Mouse (Mus musculus) kidney, adult 2 months (tissue): Measurements from ENCODE around the gene Alpk3.

Experiments used
- CTCF ChIP-seq: fragments of 200-500 bp; conservative IDR thresholded peaks from 2 replicates; pipeline ENCODE4 v1.5.1; 2011; ENCODE audit warnings: low read depth, mild to moderate bottlenecking, control low read depth, low read length, moderate library complexity, mixed read lengths; ENCODE audit not compliant: insufficient read depth, insufficient read length
- POLR2A ChIP-seq: fragments of 200-500 bp; IDR thresholded peaks from one replicate; pipeline ENCODE4 v1.6.1; 2011; ENCODE audit warnings: low read depth, low read length, control low read depth

DNA sequence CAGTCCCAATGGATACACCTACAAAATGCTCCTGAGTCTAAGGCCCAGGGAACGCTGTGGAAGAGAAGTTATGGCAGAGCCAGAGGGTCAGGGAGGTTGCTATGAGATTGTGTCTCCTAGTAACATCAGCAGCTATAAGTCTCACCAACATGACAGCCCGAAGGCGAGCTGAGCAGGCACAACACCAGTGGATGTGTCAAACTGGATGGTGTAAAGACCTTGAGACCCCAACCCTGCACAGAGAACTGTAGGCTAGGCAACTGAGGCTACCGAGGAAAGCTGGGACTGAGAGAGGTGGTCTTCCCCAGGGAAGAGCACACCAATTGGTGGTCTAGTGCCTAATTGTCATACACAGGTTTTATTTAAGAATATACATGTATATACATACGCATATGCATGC lies 50.8 kb downstream of the Alpk3 start:
- TF ChIP-seq CTCF, result no peak
- TF ChIP-seq POLR2A, result no peak
